In the genomic region with DNA sequence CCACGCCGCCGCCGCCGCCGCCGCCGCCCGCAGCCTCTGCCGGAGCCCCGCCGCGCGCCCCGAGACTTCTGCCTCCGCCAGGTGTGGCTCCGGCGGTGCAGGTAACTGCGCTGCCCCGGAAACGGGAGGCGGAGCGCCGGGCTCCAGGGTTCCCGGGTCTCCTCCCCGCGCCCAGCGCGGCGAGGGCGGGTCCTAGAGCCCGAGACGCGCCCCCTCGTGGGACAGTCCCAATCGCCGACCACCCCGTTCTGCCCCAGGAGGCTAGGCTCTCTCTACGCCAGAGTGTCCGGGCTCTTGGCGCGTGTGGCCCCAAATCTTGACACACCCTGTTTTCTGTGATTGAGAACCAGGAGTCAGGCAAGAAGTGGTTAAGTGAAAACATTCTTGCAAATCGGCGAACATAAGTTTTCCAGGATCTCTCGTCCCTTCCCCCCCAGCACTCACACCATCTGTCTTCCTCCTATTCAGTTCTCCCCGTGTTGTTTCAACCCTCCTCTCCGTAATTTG, we compare ENCODE assay signal across 8 mouse cellular contexts. TPM values are rescaled to one million over a fixed set of nuclear protein-coding genes. Genes with fewer than 3 reads are reported as not detected.
DNase-seq lines count a peak whose midpoint lies in the region; ATAC-seq and TF ChIP-seq lines count a peak whose summit lies in the region.

A gene (minus strand): TSS at position 117 of the 507 bp plus-strand sequence.

- no peak for ATAC-seq in erythroblast, adult 5-6 weeks (replicated peaks; ENCODE audit: low FRiP score, poor library complexity, severe bottlenecking)
- peak; percentile 38; the same call in 1 of the 2 replicates for ATAC-seq in heart, embryonic 13.5 days (ENCODE audit: extremely low read depth, insufficient number of reproducible peaks, low FRiP score, low TSS enrichment)
- peak; percentile 61 for ATAC-seq in kidney, postnatal 0 days (replicated peaks; ENCODE audit: low FRiP score, low read depth)
- peak; percentile 59; the same call in 1 of the 2 replicates for ATAC-seq in liver, embryonic 12.5 days
- peak; percentile 68 for ATAC-seq in neural tube, embryonic 14.5 days (ENCODE audit: low read depth)

- 0% methylated on average over 24 of the region's 47 CpGs for WGBS in heart, embryonic 13.5 days
- WGBS in kidney, postnatal 0 days, result under 1% methylated on average over 36 of the region's 47 CpGs
- WGBS in liver, embryonic 12.5 days (ENCODE audit: insufficient replicate concordance), result under 1% methylated on average over 27 of the region's 47 CpGs
- 0% methylated on average over 38 of the region's 47 CpGs for WGBS in neural tube, embryonic 14.5 days

- H3K4me3 ChIP-seq in erythroblast, embryonic 14.5 days (replicated peaks), result peak within 1 kb of the TSS; percentile 55
- H3K4me3 ChIP-seq in heart, embryonic 13.5 days, result peak within 1 kb of the TSS; percentile 82
- peak within 1 kb of the TSS; percentile 56 for H3K4me3 ChIP-seq in kidney, postnatal 0 days (replicated peaks; ENCODE audit: low read depth, low read length)
- peak within 1 kb of the TSS; percentile 56 for H3K4me3 ChIP-seq in liver, embryonic 12.5 days
- peak within 1 kb of the TSS; percentile 60 for H3K4me3 ChIP-seq in neural tube, embryonic 14.5 days (ENCODE audit: low read depth, low read length)

- H3K27ac ChIP-seq in heart, embryonic 13.5 days (replicated peaks), result peak within 1 kb of the TSS; percentile 32; the same call in 1 of the 2 replicates
- peak within 1 kb of the TSS; percentile 84 for H3K27ac ChIP-seq in kidney, postnatal 0 days
- H3K27ac ChIP-seq in liver, embryonic 12.5 days, result no peak within 1 kb of the TSS
- H3K27ac ChIP-seq in neural tube, embryonic 14.5 days (ENCODE audit: low read depth, low read length), result no peak within 1 kb of the TSS

- H3K4me2 ChIP-seq in heart, embryonic 13.5 days, result peak within 1 kb of the TSS; percentile 98
- peak within 1 kb of the TSS; percentile 90 for H3K4me2 ChIP-seq in kidney, postnatal 0 days (ENCODE audit: low read length)
- H3K4me2 ChIP-seq in liver, embryonic 12.5 days, result peak within 1 kb of the TSS; percentile 61
- H3K4me2 ChIP-seq in neural tube, embryonic 14.5 days (ENCODE audit: low read depth, low read length), result peak within 1 kb of the TSS; percentile 78

- no peaks in the 10 kb centered on the region for H3K4me1 ChIP-seq in erythroblast, embryonic 14.5 days (ENCODE audit: control insufficient read depth)
- peaks cover 23% of the 10 kb centered on the region for H3K4me1 ChIP-seq in heart, embryonic 13.5 days
- peaks cover 13% of the 10 kb centered on the region; the same call in 1 of the 2 replicates for H3K4me1 ChIP-seq in kidney, postnatal 0 days (replicated peaks; ENCODE audit: insufficient read depth, low read length)
- peaks cover 4% of the 10 kb centered on the region; the same call in 1 of the 2 replicates for H3K4me1 ChIP-seq in liver, embryonic 12.5 days
- peaks cover 9% of the 10 kb centered on the region; the same call in 1 of the 2 replicates for H3K4me1 ChIP-seq in neural tube, embryonic 14.5 days (ENCODE audit: control insufficient read depth, insufficient read depth, low read length)

- DNase-seq in cerebellum, postnatal 36 days, result peak; percentile 37 to 50
- peak; percentile 68 for DNase-seq in kidney, postnatal 0 days (ENCODE audit: low spot score)
- peak; percentile 83 for DNase-seq in yolk sac, embryonic 10.5 days (ENCODE audit: low spot score)

- TF ChIP-seq CTCF in kidney, postnatal 0 days (IDR thresholded peaks at IDR 0.05; ENCODE audit: low read depth), result peak; percentile 46

- peaks cover 48% of the 10 kb centered on the region for H3K27me3 ChIP-seq in erythroblast, embryonic 14.5 days (ENCODE audit: control insufficient read depth)
- H3K27me3 ChIP-seq in heart, embryonic 13.5 days (replicated peaks), result peaks cover 59% of the 10 kb centered on the region
- H3K27me3 ChIP-seq in kidney, postnatal 0 days (ENCODE audit: insufficient read depth, low read length), result no peaks in the 10 kb centered on the region
- peaks cover 72% of the 10 kb centered on the region for H3K27me3 ChIP-seq in liver, embryonic 12.5 days (replicated peaks)
- no peaks in the 10 kb centered on the region for H3K27me3 ChIP-seq in neural tube, embryonic 14.5 days (ENCODE audit: control insufficient read depth, insufficient read depth, low read length)

- peak within 1 kb of the TSS; percentile 85 for H3K9ac ChIP-seq in heart, embryonic 13.5 days
- peak within 1 kb of the TSS; percentile 70 for H3K9ac ChIP-seq in kidney, postnatal 0 days (ENCODE audit: low read depth, low read length)
- H3K9ac ChIP-seq in liver, embryonic 12.5 days, result peak within 1 kb of the TSS; percentile 55
- H3K9ac ChIP-seq in neural tube, embryonic 14.5 days (replicated peaks; ENCODE audit: low read depth, low read length), result peak within 1 kb of the TSS; percentile 86

- H3K9me3 ChIP-seq in erythroblast, embryonic 14.5 days (ENCODE audit: control insufficient read depth, low read length), result no peaks in the 10 kb centered on the region
- H3K9me3 ChIP-seq in heart, embryonic 13.5 days, result no peaks in the 10 kb centered on the region
- no peaks in the 10 kb centered on the region for H3K9me3 ChIP-seq in kidney, postnatal 0 days (replicated peaks; ENCODE audit: low read length)
- no peaks in the 10 kb centered on the region for H3K9me3 ChIP-seq in liver, embryonic 12.5 days (replicated peaks)
- no peaks in the 10 kb centered on the region for H3K9me3 ChIP-seq in neural tube, embryonic 14.5 days (ENCODE audit: control insufficient read depth, low read length)

- H3K36me3 ChIP-seq in erythroblast, embryonic 14.5 days (ENCODE audit: control insufficient read depth), result no peaks in the 10 kb centered on the region
- H3K36me3 ChIP-seq in heart, embryonic 13.5 days, result no peaks in the 10 kb centered on the region
- no peaks in the 10 kb centered on the region for H3K36me3 ChIP-seq in kidney, postnatal 0 days (ENCODE audit: insufficient read depth, low read length)
- no peaks in the 10 kb centered on the region for H3K36me3 ChIP-seq in liver, embryonic 12.5 days
- H3K36me3 ChIP-seq in neural tube, embryonic 14.5 days (ENCODE audit: control insufficient read depth, insufficient read depth, low read length), result no peaks in the 10 kb centered on the region

RNA-seq across cellular contexts. Expression of the gene that starts here (rescaled TPM):
- polyA plus RNA-seq in erythroblast, embryonic 14.5 days (2012), result 0.02 TPM in 1 of 2 replicates, not detected in the other
- not detected in 2 replicates for total RNA-seq in erythroblast, adult 5-6 weeks (2015; ENCODE audit: low replicate concordance)
- total RNA-seq in erythroblast, adult 5-6 weeks (2017; ENCODE audit: low replicate concordance), result not detected in 2 replicates
- 1.0 and 1.1 TPM in 2 replicates for polyA plus RNA-seq in heart, embryonic 13.5 days (2015; fragmentation: Nextera tagmentation; extraction: Ambion mirVana)
- polyA plus RNA-seq in kidney, postnatal 0 days (2015; fragmentation: Nextera tagmentation; extraction: Ambion mirVana), result 15.6 and 20.4 TPM in 2 replicates
- 3.0 and 3.1 TPM in 2 replicates for polyA plus RNA-seq in liver, embryonic 12.5 days (2016; fragmentation: Nextera tagmentation; extraction: Ambion mirVana)
- polyA plus RNA-seq in neural tube, embryonic 14.5 days (2014; fragmentation: Nextera tagmentation; extraction: Ambion mirVana), result 6.0 and 7.2 TPM in 2 replicates

Comparison
In these comparisons a context has a peak if more than half of its experiments do, and no peak if none do; other contexts are left out.
1. H3K27ac ChIP-seq: peak in heart, embryonic 13.5 days (single experiment) and kidney, postnatal 0 days (single experiment); none in liver, embryonic 12.5 days (single experiment) and neural tube, embryonic 14.5 days (single experiment).
2. Peak in every context shown above with its lines, with median percentiles within 50 percentile points of each other: H3K4me3 ChIP-seq, DNase-seq, H3K4me2 ChIP-seq and H3K9ac ChIP-seq.